Mouse (Mus musculus): ENCODE measurements at regions not wholly inside any gene's neighbourhood (a gene's known extent, or its start where the extent isn't known, plus 50 kb on each side); places are given as distances from the start of the nearest gene placed in this dataset.

- no peak overlapping the region for H3K4me3 ChIP-seq (ENCODE audit: control insufficient read depth in 1 of 2, insufficient read depth in 1 of 2, low read depth in 2 of 2, low read length in 2 of 2)
- H3K36me3 ChIP-seq (ENCODE audit: control insufficient read depth in 1 of 2, insufficient read depth in 2 of 2, low read length in 2 of 2) = no peaks in the 10 kb centered on the region
- no peak for DNase-seq (ENCODE audit: low read depth, low spot score)
- H3K27ac ChIP-seq (ENCODE audit: control insufficient read depth, low read depth, low read length) = no peak overlapping the region
- no peaks in the 10 kb centered on the region for H3K4me1 ChIP-seq (ENCODE audit: control insufficient read depth in 1 of 2, insufficient read depth in 2 of 2, low read length in 2 of 2)
- no peaks in the 10 kb centered on the region for H3K79me2 ChIP-seq (ENCODE audit: control insufficient read depth, insufficient read depth, low read length, poor library complexity)
- H3K9me3 ChIP-seq (replicated peaks; ENCODE audit: insufficient read depth, low read length) = no peaks in the 10 kb centered on the region
- TF ChIP-seq ETS1 (IDR thresholded peaks at IDR 0.05; ENCODE audit: low read depth, low read length) = no peak
- no peak for TF ChIP-seq NELFE (IDR thresholded peaks at IDR 0.05; ENCODE audit: low read depth, low read length)
- no peak for TF ChIP-seq NRF1 (IDR thresholded peaks at IDR 0.05; ENCODE audit: insufficient read depth, low read depth, low read length, poor library complexity, severe bottlenecking)
- no peak for TF ChIP-seq GATA1 (IDR thresholded peaks at IDR 0.05; ENCODE audit: low read depth, low read length)
- TF ChIP-seq ZKSCAN1 (IDR thresholded peaks at IDR 0.05; ENCODE audit: low read depth, low read length) = no peak
- no peak for TF ChIP-seq JUND (IDR thresholded peaks at IDR 0.05; ENCODE audit: low read depth, low read length)
- no peak for TF ChIP-seq ELF1 (IDR thresholded peaks at IDR 0.05; ENCODE audit: low read depth, low read length)
- TF ChIP-seq USF1 (IDR thresholded peaks at IDR 0.05; ENCODE audit: low read depth, low read length) = no peak
- TF ChIP-seq TAL1 (IDR thresholded peaks at IDR 0.05; ENCODE audit: low read length) = no peak
- TF ChIP-seq UBTF (IDR thresholded peaks at IDR 0.05; ENCODE audit: borderline replicate concordance, insufficient read depth, low read depth, low read length) = no peak
- TF ChIP-seq RCOR1 (IDR thresholded peaks at IDR 0.05; ENCODE audit: low read depth, low read length) = no peak
- no peak for TF ChIP-seq HCFC1 (IDR thresholded peaks at IDR 0.05; ENCODE audit: low read depth, low read length)
- TF ChIP-seq TCF12 (IDR thresholded peaks at IDR 0.05; ENCODE audit: low read depth, low read length) = no peak
- no peak for TF ChIP-seq MAX (IDR thresholded peaks at IDR 0.05; ENCODE audit: low read length)
- no peak for TF ChIP-seq USF2 (IDR thresholded peaks at IDR 0.05; ENCODE audit: borderline replicate concordance in 1 of 2, insufficient read depth in 1 of 2, low read depth in 1 of 2, low read length in 2 of 2)
- TF ChIP-seq SIN3A (IDR thresholded peaks at IDR 0.05; ENCODE audit: low read length) = no peak
- TF ChIP-seq MAZ (IDR thresholded peaks at IDR 0.05; ENCODE audit: low read depth, low read length) = no peak
- TF ChIP-seq EP300 (IDR thresholded peaks at IDR 0.05; ENCODE audit: low read depth in 1 of 2, low read length in 2 of 2) = no peak
- no peak for TF ChIP-seq ZMIZ1 (IDR thresholded peaks at IDR 0.05; ENCODE audit: low read depth, low read length)
- TF ChIP-seq ZC3H11A (IDR thresholded peaks at IDR 0.05; ENCODE audit: low read depth, low read length) = no peak
- H3K9ac ChIP-seq (ENCODE audit: control insufficient read depth, low read depth, low read length, poor library complexity, severe bottlenecking) = no peak overlapping the region
- H3K27me3 ChIP-seq (ENCODE audit: control insufficient read depth in 1 of 2, insufficient read depth in 2 of 2, low read length in 2 of 2) = no peaks in the 10 kb centered on the region
These were observed 53.1 kb upstream of the Lemd2 start for GRCm38 (mm10) chr17:27257345-27257744.

GRCm38 (mm10) chr17:27255804-27256203, 51.5 kb upstream of the Lemd2 start:
- no peak for DNase-seq (ENCODE audit: low read depth, low spot score)
- no peak overlapping the region for H3K4me3 ChIP-seq (ENCODE audit: control insufficient read depth in 1 of 2, insufficient read depth in 1 of 2, low read depth in 2 of 2, low read length in 2 of 2)
- no peaks in the 10 kb centered on the region for H3K9me3 ChIP-seq (replicated peaks; ENCODE audit: insufficient read depth, low read length)
- H3K4me1 ChIP-seq (ENCODE audit: control insufficient read depth in 1 of 2, insufficient read depth in 2 of 2, low read length in 2 of 2) = no peaks in the 10 kb centered on the region
- H3K36me3 ChIP-seq (ENCODE audit: control insufficient read depth in 1 of 2, insufficient read depth in 2 of 2, low read length in 2 of 2) = no peaks in the 10 kb centered on the region
- no peak overlapping the region for H3K9ac ChIP-seq (ENCODE audit: control insufficient read depth, low read depth, low read length, poor library complexity, severe bottlenecking)
- H3K79me2 ChIP-seq (ENCODE audit: control insufficient read depth, insufficient read depth, low read length, poor library complexity) = no peaks in the 10 kb centered on the region
- H3K27ac ChIP-seq (ENCODE audit: control insufficient read depth, low read depth, low read length) = no peak overlapping the region
- H3K27me3 ChIP-seq (ENCODE audit: control insufficient read depth in 1 of 2, insufficient read depth in 2 of 2, low read length in 2 of 2) = no peaks in the 10 kb centered on the region
- no peak for TF ChIP-seq MXI1 (IDR thresholded peaks at IDR 0.05; ENCODE audit: low read depth, low read length)
- no peak for TF ChIP-seq SIN3A (IDR thresholded peaks at IDR 0.05; ENCODE audit: low read length)
- TF ChIP-seq MEF2A (IDR thresholded peaks at IDR 0.05; ENCODE audit: extremely low read depth, insufficient replicate concordance, low read depth, low read length, poor library complexity, severe bottlenecking) = no peak
- TF ChIP-seq ZNF384 (IDR thresholded peaks at IDR 0.05; ENCODE audit: low read depth, low read length) = no peak
- TF ChIP-seq UBTF (IDR thresholded peaks at IDR 0.05; ENCODE audit: borderline replicate concordance, insufficient read depth, low read depth, low read length) = no peak
- no peak for TF ChIP-seq NRF1 (IDR thresholded peaks at IDR 0.05; ENCODE audit: insufficient read depth, low read depth, low read length, poor library complexity, severe bottlenecking)
